Mouse (Mus musculus): Measurements from ENCODE around the gene Ksr2. TPM values are rescaled to one million over a fixed set of nuclear protein-coding genes. Genes with fewer than 3 reads are reported as not detected.

Ksr2 gene
- total and polyA plus RNA-seq, 3 experiments: 0.36 to 1.3 (median 1.2) TPM

DNA sequence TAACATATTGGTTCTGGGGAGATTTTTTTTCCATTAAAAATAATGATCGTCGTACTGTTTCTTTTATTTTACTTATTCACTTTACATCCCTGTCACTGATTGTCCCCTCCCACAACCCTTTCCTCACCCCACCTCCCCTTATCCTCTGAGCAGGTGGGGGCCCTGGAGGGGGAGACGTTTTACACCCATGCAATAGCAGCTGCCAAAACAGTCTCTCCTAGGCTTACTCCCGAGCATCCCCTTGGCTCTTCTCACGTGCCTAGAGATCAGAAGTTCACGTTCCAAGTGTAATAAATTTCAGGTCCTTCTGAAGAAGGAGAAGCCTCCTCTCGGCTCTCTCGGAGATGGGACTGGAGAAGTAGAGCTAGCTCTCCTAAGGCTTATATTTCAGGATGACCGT, 387.0 kb downstream of the Ksr2 start:
- Histone ChIP-seq H3K27me3 (replicated peaks) (no peaks in the 10 kb centered on the region), H3K9me3 (replicated peaks; ENCODE audit: low read length) (no peaks in the 10 kb centered on the region), H3K4me3 (replicated peaks in 1 of 3; ENCODE audit: low read depth in 2 of 3, low read length in 2 of 3, poor library complexity in 1 of 3) (no peak overlapping the region), H3K4me2 (ENCODE audit: insufficient read depth, low read depth, poor library complexity, severe bottlenecking) (no peak overlapping the region), H3K79me2 (replicated peaks; ENCODE audit: control insufficient read depth, extremely low read depth, insufficient read depth, poor library complexity, severe bottlenecking) (no peaks in the 10 kb centered on the region), H3K27ac (ENCODE audit: insufficient read depth, low read depth) (no peak overlapping the region), H3K36me3 (replicated peaks in 1 of 2; ENCODE audit: control insufficient read depth in 1 of 2, insufficient read depth in 1 of 2, low read length in 1 of 2) (no peaks in the 10 kb centered on the region), H3K9ac (ENCODE audit: insufficient read depth, low read depth) (no peak overlapping the region), H3K4me1 (ENCODE audit: control insufficient read depth in 1 of 2, insufficient read depth in 2 of 2) (peaks cover 0 to 5% of the 10 kb centered on the region in 2 experiments; a peak in 2 of 4 replicates)
- no peak for DNase-seq (ENCODE audit: extremely low read depth)
- in situ Hi-C loops (cut with MboI; ENCODE audit: low pct_ligation_motif_present, low pct_unique_long_range_greater_than_20kb, low sequenced_read_pairs): no loop called here
- dilution Hi-C loops (cut with MboI; ENCODE audit: extremely low pct_ligation_motif_present, extremely low pct_unique_long_range_greater_than_20kb, low sequenced_read_pairs): no loop called here
- TF ChIP-seq POLR2AphosphoS2 (IDR thresholded peaks at IDR 0.05; ENCODE audit: low read depth, low read length) (no peak), PAX5 (IDR thresholded peaks at IDR 0.05; ENCODE audit: low read length) (no peak), MAZ (IDR thresholded peaks at IDR 0.05; ENCODE audit: low read depth, low read length) (no peak), UBTF (IDR thresholded peaks at IDR 0.05; ENCODE audit: low read depth, low read length) (no peak)

DNA sequence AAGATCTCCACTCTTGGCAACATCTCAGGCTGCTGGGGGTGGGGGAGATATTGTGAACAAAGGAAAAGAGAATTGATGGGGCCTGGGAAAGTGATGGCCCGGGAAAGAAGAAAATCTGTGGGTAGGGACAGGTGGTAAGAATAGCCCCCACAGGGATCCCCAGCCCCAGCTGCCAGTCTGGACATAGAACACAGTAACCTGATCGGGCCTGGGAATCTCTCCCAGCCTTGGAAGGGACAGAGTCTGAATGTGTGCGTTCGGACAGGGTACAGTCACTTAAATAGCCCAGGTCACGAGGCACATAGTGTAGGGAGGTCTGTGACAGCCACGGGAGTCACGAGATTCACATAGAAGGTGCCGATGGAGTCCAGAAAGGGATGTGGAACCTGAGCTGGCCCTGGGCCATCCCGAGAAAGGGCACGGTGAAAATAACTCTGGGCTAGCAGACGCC, 388.3 kb downstream of the Ksr2 start:
- Histone ChIP-seq H3K9ac (ENCODE audit: insufficient read depth, low read depth) (no peak overlapping the region), H3K27ac (ENCODE audit: insufficient read depth, low read depth) (no peak overlapping the region), H3K79me2 (replicated peaks; ENCODE audit: control insufficient read depth, extremely low read depth, insufficient read depth, poor library complexity, severe bottlenecking) (no peaks in the 10 kb centered on the region), H3K4me3 (replicated peaks in 1 of 3; ENCODE audit: low read depth in 2 of 3, low read length in 2 of 3, poor library complexity in 1 of 3) (no peak overlapping the region), H3K4me1 (ENCODE audit: control insufficient read depth in 1 of 2, insufficient read depth in 2 of 2) (peaks cover 0 to 5% of the 10 kb centered on the region in 2 experiments; a peak in 2 of 4 replicates), H3K9me3 (replicated peaks; ENCODE audit: low read length) (no peaks in the 10 kb centered on the region), H3K27me3 (replicated peaks) (no peaks in the 10 kb centered on the region), H3K4me2 (ENCODE audit: insufficient read depth, low read depth, poor library complexity, severe bottlenecking) (no peak overlapping the region), H3K36me3 (replicated peaks in 1 of 2; ENCODE audit: control insufficient read depth in 1 of 2, insufficient read depth in 1 of 2, low read length in 1 of 2) (no peaks in the 10 kb centered on the region)
- in situ Hi-C loops (cut with MboI; ENCODE audit: low pct_ligation_motif_present, low pct_unique_long_range_greater_than_20kb, low sequenced_read_pairs): no loop called here
- DNase-seq (ENCODE audit: extremely low read depth): no peak
- dilution Hi-C loops (cut with MboI; ENCODE audit: extremely low pct_ligation_motif_present, extremely low pct_unique_long_range_greater_than_20kb, low sequenced_read_pairs): no loop called here
- no peak for TF ChIP-seq MXI1 (IDR thresholded peaks at IDR 0.05; ENCODE audit: low read depth, low read length)
- TF ChIP-seq POLR2AphosphoS2 (IDR thresholded peaks at IDR 0.05; ENCODE audit: low read depth, low read length): no peak
- no peak for TF ChIP-seq RAD21 (IDR thresholded peaks at IDR 0.05; ENCODE audit: low read depth, low read length)
- TF ChIP-seq ZMIZ1 (IDR thresholded peaks at IDR 0.05; ENCODE audit: low read depth, low read length): no peak
- TF ChIP-seq ELF1 (IDR thresholded peaks at IDR 0.05; ENCODE audit: low read depth, low read length): no peak
- TF ChIP-seq UBTF (IDR thresholded peaks at IDR 0.05; ENCODE audit: low read depth, low read length): no peak
- TF ChIP-seq SIN3A (IDR thresholded peaks at IDR 0.05; ENCODE audit: low read length): no peak
- TF ChIP-seq JUN (IDR thresholded peaks at IDR 0.05; ENCODE audit: insufficient read depth, low read depth, low read length): no peak
- TF ChIP-seq MAX (IDR thresholded peaks at IDR 0.05; ENCODE audit: low read length): no peak
- no peak for TF ChIP-seq EP300 (IDR thresholded peaks at IDR 0.05; ENCODE audit: low read length)
- TF ChIP-seq TCF12 (IDR thresholded peaks at IDR 0.05; ENCODE audit: low read depth, low read length): no peak
- TF ChIP-seq HCFC1 (IDR thresholded peaks at IDR 0.05; ENCODE audit: low read depth, low read length): no peak
- no peak for TF ChIP-seq NRF1 (IDR thresholded peaks at IDR 0.05; ENCODE audit: low read depth, low read length)
- no peak for TF ChIP-seq TBP (conservative IDR thresholded peaks at IDR 0.05; ENCODE audit: low read depth, low read length)
- TF ChIP-seq MAZ (IDR thresholded peaks at IDR 0.05; ENCODE audit: low read depth, low read length): no peak
- no peak for TF ChIP-seq RCOR1 (conservative IDR thresholded peaks at IDR 0.05; ENCODE audit: low read depth, low read length)
- TF ChIP-seq KAT2A (IDR thresholded peaks at IDR 0.05; ENCODE audit: insufficient replicate concordance, low read length): no peak
